Mouse (Mus musculus): ENCODE measurements around the gene Gm21992.

DNA sequence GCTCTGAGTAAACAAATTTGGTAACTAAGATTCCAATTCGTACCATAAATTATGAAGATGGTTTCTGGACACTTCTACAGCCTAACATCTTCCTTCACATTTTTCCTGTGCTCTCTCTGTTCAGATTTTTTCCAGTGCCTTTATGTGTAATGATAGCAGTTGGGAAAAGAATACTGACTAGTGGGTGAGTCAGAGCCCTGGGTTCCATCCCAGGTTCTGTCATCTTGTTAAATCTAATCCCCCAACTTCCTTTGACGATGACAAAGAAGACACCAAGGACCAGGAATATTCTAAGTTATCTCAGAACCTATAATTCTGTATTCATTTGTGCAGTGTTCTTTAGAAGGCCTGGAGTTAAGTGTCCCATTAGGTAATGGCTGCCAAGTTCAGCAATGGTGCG lies 114.3 kb downstream of the Gm21992 start:
- TF ChIP-seq CTCF (IDR thresholded peaks at IDR 0.05; ENCODE audit: borderline replicate concordance, insufficient read depth, low read length) (no peak), POLR2A (IDR thresholded peaks at IDR 0.05; ENCODE audit: low read depth, low read length) (no peak)

All from embryonic fibroblast, embryonic 13.5 days (primary cell).